Mouse (Mus musculus) G1E (cell line): Measurements from ENCODE around the gene Commd1.

Experiments used
- CTCF ChIP-seq: IDR thresholded peaks from 2 replicates; pipeline ENCODE4 v1.5.1; 2012; ENCODE audit warnings: low read depth, low read length, inconsistent platforms, mixed read lengths
- POLR2AphosphoS5 ChIP-seq: IDR thresholded peaks from 2 replicates; pipeline ENCODE4 v1.6.1; 2012; ENCODE audit warnings: low read depth, low read length, inconsistent platforms; ENCODE audit not compliant: insufficient replicate concordance

- TF ChIP-seq CTCF (no peak), POLR2AphosphoS5 (no peak)
These were observed 50.8 kb downstream of the Commd1 start for GRCm38 (mm10) chr11:22931320-22931905.
